Mouse (Mus musculus) embryonic fibroblast, embryonic 13.5 days (primary cell): Measurements from ENCODE around the gene Fras1. TPM values are rescaled to one million over a fixed set of nuclear protein-coding genes. Genes with fewer than 3 reads are reported as not detected.

Experiments used
- H3K27ac ChIP-seq: 2 replicates; pipeline ENCODE4 v1.5.1; 2012; ENCODE audit warnings: low read length, control low read depth, inconsistent platforms; ENCODE audit not compliant: insufficient read depth
- H3K4me1 ChIP-seq: 2 replicates; pipeline ENCODE4 v1.6.1; 2011; ENCODE audit warnings: low read length; ENCODE audit not compliant: control insufficient read depth, insufficient read depth
- H3K4me3 ChIP-seq: 2 replicates; pipeline ENCODE4 v1.5.1; 2011; ENCODE audit warnings: mild to moderate bottlenecking, control low read depth, low read length; ENCODE audit not compliant: insufficient read depth
- CTCF ChIP-seq: IDR thresholded peaks from 2 replicates; pipeline ENCODE4 v1.5.1; 2011; ENCODE audit warnings: mild to moderate bottlenecking, control low read depth, low read length, moderate library complexity, borderline replicate concordance; ENCODE audit not compliant: insufficient read depth
- POLR2A ChIP-seq: IDR thresholded peaks from 2 replicates; pipeline ENCODE4 v1.6.1; 2011; ENCODE audit warnings: low read depth, mild to moderate bottlenecking, control low read depth, low read length, moderate library complexity
- polyA plus RNA-seq: library from polyadenylated mRNA; stranded (reverse); fragments of >200 nt; gene quantifications from 2 replicates; pipeline ENCODE4 v1.2.4, GENCODE M21; 2011; ENCODE audit warnings: low read depth; ENCODE audit not compliant: missing spikeins, insufficient read length

Gene Fras1
- polyA plus RNA-seq, 1 experiment, result 2.2 TPM

DNA sequence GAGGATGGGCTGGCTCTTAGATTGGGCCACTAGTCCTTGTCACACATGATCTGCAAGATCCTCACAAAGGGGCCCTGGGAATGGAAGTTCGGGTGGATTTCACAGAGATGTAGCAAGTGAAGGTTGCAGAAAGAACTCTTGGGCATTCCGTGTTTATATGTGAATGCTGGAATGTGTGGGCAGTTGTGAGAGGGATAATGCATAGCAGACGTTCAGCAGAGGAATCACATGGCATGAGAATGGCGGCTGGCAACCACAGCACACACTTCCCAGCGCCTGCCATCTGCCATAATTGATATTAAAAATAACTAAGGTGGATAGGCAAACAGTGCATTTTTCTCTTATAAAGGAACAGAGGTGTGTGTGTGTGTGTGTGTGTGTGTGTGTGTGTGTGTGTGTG is 234.3 kb downstream of the Fras1 start:
- Histone ChIP-seq H3K4me3 (no peak overlapping the region), H3K27ac (no peak overlapping the region), H3K4me1 (no peaks in the 10 kb centered on the region)
- TF ChIP-seq POLR2A (no peak), CTCF (no peak)

DNA sequence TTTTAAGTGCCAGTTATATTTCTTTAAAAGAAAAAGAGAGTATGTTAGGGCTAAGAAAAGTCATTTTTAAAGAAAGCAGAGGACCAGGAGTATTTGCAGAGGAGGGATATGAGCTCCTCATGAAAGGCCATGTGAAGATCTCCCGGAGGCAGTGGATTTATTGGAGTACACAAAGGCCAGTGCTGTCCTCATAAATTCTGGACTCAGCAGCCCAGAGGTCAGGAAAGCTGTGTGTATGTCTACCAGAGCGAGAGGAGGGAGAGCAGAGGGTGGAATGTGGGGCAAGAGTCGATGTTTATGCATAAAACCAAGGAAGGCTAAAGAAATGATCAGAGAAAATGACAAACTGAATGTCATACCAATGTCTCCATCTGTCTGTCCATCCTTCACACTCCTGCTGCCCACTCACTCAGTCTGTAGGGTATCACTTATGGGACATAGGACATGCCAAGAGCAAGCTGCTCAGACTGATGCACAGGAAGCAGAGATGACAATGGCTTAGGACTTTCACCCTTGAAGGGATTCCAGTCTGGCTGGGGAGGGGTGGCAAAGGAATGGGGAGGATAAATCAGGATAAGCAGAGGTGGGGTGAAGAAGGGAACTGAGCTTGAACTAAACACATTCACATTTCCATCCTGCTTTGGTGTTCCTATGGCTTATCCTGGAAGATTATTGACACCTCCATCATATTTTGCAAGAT is 235.0 kb downstream of the Fras1 start:
- no peak for TF ChIP-seq CTCF
- TF ChIP-seq POLR2A, result no peak
- H3K4me3 ChIP-seq, result no peak overlapping the region
- H3K4me1 ChIP-seq, result no peaks in the 10 kb centered on the region
- H3K27ac ChIP-seq, result no peak overlapping the region

DNA sequence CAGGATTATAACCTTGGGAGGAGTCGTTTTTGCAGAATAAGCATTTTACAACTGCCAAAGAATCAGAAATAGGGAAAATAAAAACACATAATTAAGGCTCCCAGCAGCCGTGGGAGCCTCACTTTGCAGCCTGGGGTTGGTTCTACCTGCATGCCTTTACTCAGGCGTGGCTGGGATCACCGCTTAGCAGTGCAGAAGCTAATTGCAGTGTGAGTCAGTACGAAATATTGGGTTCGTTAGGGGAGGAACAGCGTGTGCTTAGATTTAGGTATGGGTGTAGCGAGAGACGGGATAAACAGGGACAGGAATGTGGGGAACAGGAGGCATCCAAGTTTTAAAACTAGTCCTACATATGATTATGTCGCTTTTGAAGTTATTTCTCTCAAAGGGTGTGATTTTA is 238.3 kb downstream of the Fras1 start:
- H3K4me1 ChIP-seq, result peaks cover 1% of the 10 kb centered on the region; the same call in 1 of the 2 replicates
- H3K4me3 ChIP-seq, result no peak overlapping the region
- no peak overlapping the region for H3K27ac ChIP-seq
- TF ChIP-seq POLR2A (no peak), CTCF (no peak)

DNA sequence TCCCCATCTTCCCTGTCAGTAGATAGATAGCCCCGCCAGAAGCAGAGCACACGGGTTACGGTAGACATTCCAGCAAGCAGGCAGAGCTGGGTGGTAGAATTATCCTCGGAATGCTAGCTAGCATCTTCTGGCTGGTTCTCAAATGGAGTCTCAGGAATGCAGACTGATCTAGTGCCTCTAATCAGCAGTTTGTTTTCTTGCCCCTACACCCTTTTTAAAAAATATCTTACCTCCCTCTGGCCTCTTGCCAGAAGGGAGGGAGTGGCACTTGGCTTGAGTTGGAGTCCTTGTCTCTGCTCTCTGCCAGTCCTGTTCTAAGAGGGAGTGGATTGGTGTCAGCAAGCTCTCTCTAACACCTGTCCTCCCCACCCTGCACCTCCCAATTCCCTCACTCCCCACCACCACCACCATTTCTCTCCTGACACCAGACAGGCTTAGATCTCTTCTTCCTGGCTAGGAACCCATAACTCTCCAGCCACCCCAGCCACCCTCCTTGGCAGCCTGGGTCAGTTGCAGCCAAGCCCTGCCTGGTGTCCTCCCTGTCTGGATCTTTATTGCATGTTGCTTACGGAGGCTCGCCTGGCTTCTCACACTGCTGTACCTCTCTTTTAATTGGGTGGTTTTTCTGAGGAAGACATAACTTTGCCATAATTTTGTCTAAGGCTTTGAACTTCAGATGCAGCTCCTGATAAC is 243.3 kb downstream of the Fras1 start:
- Histone ChIP-seq H3K4me1 (peaks cover 15% of the 10 kb centered on the region), H3K27ac (no peak overlapping the region), H3K4me3 (no peak overlapping the region)
- TF ChIP-seq POLR2A (no peak), CTCF (no peak)

DNA sequence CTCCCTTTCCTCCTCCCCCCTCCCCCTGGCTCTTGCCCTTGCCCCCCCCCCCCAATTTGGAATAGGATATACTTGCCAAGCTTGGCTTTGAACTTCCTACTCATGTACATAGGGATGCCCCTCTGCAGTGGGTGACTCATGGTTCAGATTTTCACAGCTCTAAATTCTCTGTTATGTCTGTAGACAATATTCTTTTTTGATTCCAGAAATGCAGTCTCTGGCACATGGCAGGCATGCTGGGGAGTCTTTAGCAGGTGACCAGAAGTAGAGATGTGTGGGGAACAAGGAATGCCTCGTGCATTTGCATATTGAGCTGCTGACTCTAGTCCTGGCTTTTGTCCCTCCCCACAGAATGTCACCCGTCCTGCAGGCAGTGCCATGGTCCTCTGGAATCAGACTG is 244.3 kb downstream of the Fras1 start:
- Histone ChIP-seq H3K4me1 (peaks cover 15% of the 10 kb centered on the region), H3K27ac (no peak overlapping the region), H3K4me3 (no peak overlapping the region)
- TF ChIP-seq POLR2A, result no peak
- no peak for TF ChIP-seq CTCF

DNA sequence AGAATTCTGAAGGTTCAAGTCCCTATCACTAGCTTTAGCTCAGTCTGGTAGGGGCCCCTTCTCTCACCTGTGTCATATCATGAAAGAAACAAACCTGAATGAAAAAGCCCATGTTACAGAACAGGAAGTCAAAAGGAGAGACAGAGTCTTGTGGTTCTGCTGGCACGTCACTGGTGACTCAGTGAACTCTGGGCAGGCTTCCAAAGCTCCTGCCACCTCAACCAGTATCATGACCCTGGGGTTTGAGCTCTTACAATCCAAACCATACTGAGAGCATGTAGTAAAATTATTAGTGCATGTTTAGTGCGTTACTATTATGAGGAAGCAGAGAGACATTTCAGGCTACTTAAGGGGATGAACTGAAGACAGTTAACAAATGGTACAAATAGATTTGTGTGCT is 246.5 kb downstream of the Fras1 start:
- no peak overlapping the region for H3K4me3 ChIP-seq
- no peak for TF ChIP-seq POLR2A
- no peak for TF ChIP-seq CTCF
- peaks cover 15% of the 10 kb centered on the region for H3K4me1 ChIP-seq
- no peak overlapping the region for H3K27ac ChIP-seq

DNA sequence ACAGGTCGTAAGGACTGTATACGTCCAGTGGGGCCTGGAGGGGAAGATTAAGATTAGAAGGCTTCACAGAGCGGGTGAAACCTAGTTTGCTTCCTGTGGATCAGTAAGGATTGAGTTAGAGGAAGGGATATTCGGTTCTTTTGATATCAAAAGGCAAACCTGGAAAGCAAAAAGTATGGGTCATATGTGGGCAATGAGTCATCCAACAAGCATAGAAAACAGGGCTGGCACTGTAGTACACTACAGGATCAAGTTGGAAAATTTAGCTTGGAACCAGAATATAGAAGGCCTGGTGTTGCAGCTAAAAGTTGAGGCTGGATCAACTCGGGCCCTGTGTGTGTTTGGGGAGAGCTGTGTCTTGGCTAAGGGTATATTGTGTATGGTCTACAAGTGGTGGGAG is 246.9 kb downstream of the Fras1 start:
- Histone ChIP-seq H3K27ac (no peak overlapping the region), H3K4me3 (no peak overlapping the region), H3K4me1 (peaks cover 15% of the 10 kb centered on the region)
- TF ChIP-seq CTCF, result no peak
- TF ChIP-seq POLR2A, result no peak

DNA sequence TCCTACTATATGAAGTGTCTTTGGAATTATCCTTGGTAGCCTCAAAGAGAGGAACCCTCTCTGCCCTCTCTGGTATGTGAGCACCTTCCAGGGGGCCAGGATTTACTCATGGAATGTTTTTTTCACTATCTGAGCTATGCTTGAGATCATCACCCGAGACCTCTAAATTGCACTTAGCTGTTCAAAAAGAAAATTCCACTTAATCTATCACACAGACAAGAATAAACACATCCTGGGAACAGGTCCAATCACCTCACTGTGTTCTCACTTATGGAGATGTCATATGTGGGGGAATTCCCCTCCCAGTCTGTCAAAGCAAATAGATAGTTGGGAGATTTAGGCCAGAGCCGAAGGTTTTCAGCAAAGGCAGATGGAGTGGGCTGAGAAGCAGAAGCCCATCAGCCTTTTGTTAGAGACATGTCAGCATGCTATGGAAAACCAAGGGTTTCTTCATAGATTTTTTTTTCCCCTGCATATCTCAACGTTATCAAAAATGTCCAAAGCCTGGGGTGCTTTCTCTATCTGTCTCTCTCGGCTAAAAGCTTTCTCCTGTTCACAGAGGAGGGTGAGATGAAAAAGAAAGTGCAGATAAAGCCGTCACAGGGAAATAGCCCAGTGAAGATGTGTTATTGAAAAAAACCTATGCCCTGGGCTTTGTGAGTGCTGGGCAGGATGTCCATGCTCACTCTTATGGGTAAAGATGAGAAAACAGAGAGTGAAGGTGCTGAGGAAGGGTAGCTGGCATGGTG is 249.0 kb downstream of the Fras1 start:
- Histone ChIP-seq H3K27ac (no peak overlapping the region), H3K4me1 (peaks cover 10% of the 10 kb centered on the region), H3K4me3 (no peak overlapping the region)
- TF ChIP-seq POLR2A, result no peak

DNA sequence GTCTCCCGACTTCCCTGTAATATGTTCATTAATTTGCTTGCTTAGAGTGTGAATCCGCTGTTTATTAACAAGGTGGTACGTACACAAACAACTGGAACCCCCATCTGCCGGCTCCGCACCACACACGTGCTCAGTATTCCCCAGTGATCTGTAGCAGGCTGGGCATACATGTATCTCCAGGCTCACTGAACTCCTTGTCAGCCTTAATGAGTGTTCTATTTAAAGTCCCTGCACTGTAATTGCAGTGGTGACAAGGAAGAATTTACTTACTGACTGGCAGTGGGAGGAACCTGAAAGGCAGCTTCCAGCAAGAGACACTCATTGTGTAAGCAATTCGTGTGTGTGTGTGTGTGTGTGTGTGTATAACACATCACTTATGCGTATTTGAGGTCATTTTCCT is 256.1 kb downstream of the Fras1 start:
- H3K27ac ChIP-seq, result no peak overlapping the region
- TF ChIP-seq CTCF (no peak), POLR2A (no peak)
- H3K4me3 ChIP-seq, result no peak overlapping the region
- no peaks in the 10 kb centered on the region for H3K4me1 ChIP-seq
